Mouse (Mus musculus) neutrophil, adult 5-6 weeks (primary cell): ENCODE data around the gene Hoga1. TPM values are rescaled to one million over a fixed set of nuclear protein-coding genes. Genes with fewer than 3 reads are reported as not detected.

ENCODE experiments used
- ATAC-seq: fragments of 151-379, 151-347 bp; 2 replicates; pipeline ENCODE4 v1.8.0; 2017; ENCODE audit warnings: mild to moderate bottlenecking, moderate TSS enrichment; ENCODE audit not compliant: insufficient number of reproducible peaks, poor library complexity, low FRiP score, severe bottlenecking; ENCODE audit errors: extremely low read depth
- total RNA-seq: library from RNA; stranded (forward); fragments of 200-1000 nt; gene quantifications from 2 replicates; pipeline ENCODE4 v1.2.3, GENCODE M21; 2017

Hoga1 gene
- total RNA-seq, 1 experiment from 2014 or later, result not detected

- ATAC-seq, result no peak
Observed at GRCm38 (mm10) chr19:42090637-42091141, 45.3 kb downstream of the Hoga1 start.

- no peak for ATAC-seq
Observed at GRCm38 (mm10) chr19:42099406-42099805, 54.0 kb downstream of the Hoga1 start.

GRCm38 (mm10) chr19:42104681-42105080 lies 59.3 kb downstream of the Hoga1 start:
- no peak for ATAC-seq

- ATAC-seq, result no peak
Observed at GRCm38 (mm10) chr19:42115783-42116335, 70.4 kb downstream of the Hoga1 start.

- ATAC-seq, result no peak
Observed at GRCm38 (mm10) chr19:42118142-42118541, 72.7 kb downstream of the Hoga1 start.

- ATAC-seq, result no peak
Observed at GRCm38 (mm10) chr19:42118596-42118995, 73.2 kb downstream of the Hoga1 start.

GRCm38 (mm10) chr19:42120451-42120850 lies 75.0 kb downstream of the Hoga1 start:
- ATAC-seq, result no peak

Other genes starting within 250 kb of the Hoga1 start
- gene Arhgap19, start 243.6 kb upstream of the Hoga1 start, total RNA-seq, result 2.7 and 3.2 TPM in 2 replicates
- gene Frat1, start 215.6 kb upstream of the Hoga1 start, total RNA-seq, result 26.8 and 31.1 TPM in 2 replicates
- gene Frat2, start 197.5 kb upstream of the Hoga1 start, total RNA-seq, result 22.0 and 22.6 TPM in 2 replicates
- gene Rrp12, start 149.4 kb upstream of the Hoga1 start, total RNA-seq, result 6.6 and 7.4 TPM in 2 replicates
- gene Pgam1, start 133.7 kb upstream of the Hoga1 start, total RNA-seq, result 96.7 and 104 TPM in 2 replicates
- gene Exosc1, start 112.2 kb upstream of the Hoga1 start, total RNA-seq, result 22.2 and 27.3 TPM in 2 replicates
- gene Zdhhc16, start 112.1 kb upstream of the Hoga1 start, total RNA-seq, result 21.6 and 24.9 TPM in 2 replicates
- 29.8 and 45.2 TPM in 2 replicates for gene Mms19, start 64.5 kb upstream of the Hoga1 start, total RNA-seq
- 8.6 and 11.9 TPM in 2 replicates for gene Ubtd1, start 63.8 kb upstream of the Hoga1 start, total RNA-seq
- gene Ankrd2, start 9.6 kb upstream of the Hoga1 start, total RNA-seq, result not detected in 2 replicates
- gene 4933411K16Rik, start 6.6 kb downstream of the Hoga1 start, total RNA-seq, result not detected in 2 replicates
- gene Morn4, start 40.7 kb downstream of the Hoga1 start, total RNA-seq, result not detected in 2 replicates
- 13.3 and 13.4 TPM in 2 replicates for gene Pi4k2a, start 44.9 kb downstream of the Hoga1 start, total RNA-seq
- gene Avpi1, start 83.4 kb downstream of the Hoga1 start, total RNA-seq, result 0.35 and 3.2 TPM in 2 replicates
- gene Marveld1, start 101.8 kb downstream of the Hoga1 start, total RNA-seq, result 1.3 and 2.0 TPM in 2 replicates
- 103 and 104 TPM in 2 replicates for gene Zfyve27, start 118.3 kb downstream of the Hoga1 start, total RNA-seq
- not detected in 2 replicates for gene Sfrp5, start 156.6 kb downstream of the Hoga1 start, total RNA-seq
- not detected in 2 replicates for gene Golga7b, start 202.0 kb downstream of the Hoga1 start, total RNA-seq